Mouse (Mus musculus): ENCODE data around the gene Gm11492. TPM values are rescaled to one million over a fixed set of nuclear protein-coding genes. Genes with fewer than 3 reads are reported as not detected.

The Gm11492 gene
- polyA plus RNA-seq, 1 experiment from 2014 or later, result not detected

GRCm38 (mm10) chr11:87578249-87578962 lies 12.0 kb downstream of the Gm11492 start:
- ATAC-seq (peak; percentile 61), DNase-seq (peak; percentile 79)
- Histone ChIP-seq H3K9me3 (ENCODE audit: low read length) (no peaks in the 10 kb centered on the region), H3K4me2 (ENCODE audit: low read depth, low read length) (peak overlapping the region; percentile 86), H3K36me3 (replicated peaks; ENCODE audit: insufficient read depth, low read length) (no peaks in the 10 kb centered on the region), H3K4me3 (ENCODE audit: low read depth, low read length) (peak overlapping the region; percentile 60), H3K4me1 (ENCODE audit: insufficient read depth) (peaks cover 14% of the 10 kb centered on the region), H3K27ac (ENCODE audit: low read depth) (peak overlapping the region; percentile 44; the same call in 1 of the 2 replicates), H3K9ac (replicated peaks) (peak overlapping the region; percentile 63), H3K27me3 (ENCODE audit: insufficient read depth, low read length) (no peaks in the 10 kb centered on the region)
- TF ChIP-seq CTCF (IDR thresholded peaks at IDR 0.05; ENCODE audit: low read depth) (no peak), EP300 (IDR thresholded peaks at IDR 0.05; ENCODE audit: low read depth) (no peak)
- under 1% methylated on average over 37 of the region's 40 CpGs for WGBS (ENCODE audit: insufficient replicate concordance)

GRCm38 (mm10) chr11:87578963-87579601 lies 12.6 kb downstream of the Gm11492 start:
- H3K4me3 ChIP-seq (ENCODE audit: low read depth, low read length), result peak overlapping the region; percentile 60
- TF ChIP-seq EP300 (IDR thresholded peaks at IDR 0.05; ENCODE audit: low read depth), result no peak
- TF ChIP-seq CTCF (IDR thresholded peaks at IDR 0.05; ENCODE audit: low read depth), result 0 out of 2 replicates have a peak, but pooled peaks have one; percentile 5
- H3K4me2 ChIP-seq (ENCODE audit: low read depth, low read length), result peak overlapping the region; percentile 86
- H3K36me3 ChIP-seq (replicated peaks; ENCODE audit: insufficient read depth, low read length), result no peaks in the 10 kb centered on the region
- ATAC-seq (0 out of 2 replicates have a peak, but pooled peaks have one; percentile 8), DNase-seq (peak; percentile 21)
- no peaks in the 10 kb centered on the region for H3K27me3 ChIP-seq (ENCODE audit: insufficient read depth, low read length)
- peaks cover 14% of the 10 kb centered on the region for H3K4me1 ChIP-seq (ENCODE audit: insufficient read depth)
- 18% methylated on average over 9 of the region's 10 CpGs for WGBS (ENCODE audit: insufficient replicate concordance)
- no peaks in the 10 kb centered on the region for H3K9me3 ChIP-seq (ENCODE audit: low read length)
- H3K9ac ChIP-seq (replicated peaks), result peak overlapping the region; percentile 63; the same call in 1 of the 2 replicates
- peak overlapping the region; percentile 44; the same call in 1 of the 2 replicates for H3K27ac ChIP-seq (ENCODE audit: low read depth)

GRCm38 (mm10) chr11:87579713-87580112 lies 13.3 kb downstream of the Gm11492 start:
- H3K4me2 ChIP-seq (ENCODE audit: low read depth, low read length), result peak overlapping the region; percentile 86

GRCm38 (mm10) chr11:87580543-87581085 lies 14.2 kb downstream of the Gm11492 start:
- H3K4me1 ChIP-seq (ENCODE audit: insufficient read depth), result peaks cover 20% of the 10 kb centered on the region
- 57% methylated on average over 10 of the region's 10 CpGs for WGBS (ENCODE audit: insufficient replicate concordance)
- TF ChIP-seq CTCF (IDR thresholded peaks at IDR 0.05; ENCODE audit: low read depth) (no peak), EP300 (IDR thresholded peaks at IDR 0.05; ENCODE audit: low read depth) (no peak)
- no peak overlapping the region for H3K4me3 ChIP-seq (ENCODE audit: low read depth, low read length)
- H3K4me2 ChIP-seq (ENCODE audit: low read depth, low read length), result no peak overlapping the region
- H3K27me3 ChIP-seq (ENCODE audit: insufficient read depth, low read length), result no peaks in the 10 kb centered on the region
- H3K27ac ChIP-seq (ENCODE audit: low read depth), result no peak overlapping the region
- no peak overlapping the region for H3K9ac ChIP-seq (replicated peaks)
- H3K36me3 ChIP-seq (replicated peaks; ENCODE audit: insufficient read depth, low read length), result no peaks in the 10 kb centered on the region
- no peak for DNase-seq
- no peak for ATAC-seq
- no peaks in the 10 kb centered on the region for H3K9me3 ChIP-seq (ENCODE audit: low read length)

More at GRCm38 (mm10) chr11:87579713-87580112, 13.3 kb downstream of the Gm11492 start:
- H3K27ac ChIP-seq (ENCODE audit: low read depth), result peak overlapping the region; percentile 30; the same call in 1 of the 2 replicates
- H3K27me3 ChIP-seq (ENCODE audit: insufficient read depth, low read length), result no peaks in the 10 kb centered on the region
- no peak overlapping the region for H3K4me3 ChIP-seq (ENCODE audit: low read depth, low read length)
- TF ChIP-seq CTCF (IDR thresholded peaks at IDR 0.05; ENCODE audit: low read depth) (no peak), EP300 (IDR thresholded peaks at IDR 0.05; ENCODE audit: low read depth) (no peak)
- H3K9ac ChIP-seq (replicated peaks), result no peak overlapping the region
- 63% methylated on average over 1 of the region's 1 CpGs for WGBS (ENCODE audit: insufficient replicate concordance)
- ATAC-seq (no peak), DNase-seq (no peak)
- no peaks in the 10 kb centered on the region for H3K36me3 ChIP-seq (replicated peaks; ENCODE audit: insufficient read depth, low read length)
- H3K9me3 ChIP-seq (ENCODE audit: low read length), result no peaks in the 10 kb centered on the region
- H3K4me1 ChIP-seq (ENCODE audit: insufficient read depth), result peaks cover 14% of the 10 kb centered on the region

- peak; percentile 8 for DNase-seq
- Histone ChIP-seq H3K4me1 (ENCODE audit: insufficient read depth) (peaks cover 20% of the 10 kb centered on the region), H3K4me2 (ENCODE audit: low read depth, low read length) (no peak overlapping the region), H3K27ac (ENCODE audit: low read depth) (no peak overlapping the region), H3K36me3 (replicated peaks; ENCODE audit: insufficient read depth, low read length) (no peaks in the 10 kb centered on the region), H3K9ac (replicated peaks) (no peak overlapping the region), H3K4me3 (ENCODE audit: low read depth, low read length) (no peak overlapping the region), H3K9me3 (ENCODE audit: low read length) (no peaks in the 10 kb centered on the region), H3K27me3 (ENCODE audit: insufficient read depth, low read length) (no peaks in the 10 kb centered on the region)
- no peak for TF ChIP-seq EP300 (IDR thresholded peaks at IDR 0.05; ENCODE audit: low read depth)
- no peak for TF ChIP-seq CTCF (IDR thresholded peaks at IDR 0.05; ENCODE audit: low read depth)
- no peak for ATAC-seq
- 77% methylated on average over 12 of the region's 12 CpGs for WGBS (ENCODE audit: insufficient replicate concordance)
These were observed 14.9 kb downstream of the Gm11492 start for GRCm38 (mm10) chr11:87581161-87581865.

Measured in liver, postnatal 0 days (tissue).